Mouse (Mus musculus): ENCODE data around the gene Wdr46. TPM values are rescaled to one million over a fixed set of nuclear protein-coding genes. Genes with fewer than 3 reads are reported as not detected.

The Wdr46 gene
- polyA plus RNA-seq, 1 experiment: 64.8 TPM

DNA sequence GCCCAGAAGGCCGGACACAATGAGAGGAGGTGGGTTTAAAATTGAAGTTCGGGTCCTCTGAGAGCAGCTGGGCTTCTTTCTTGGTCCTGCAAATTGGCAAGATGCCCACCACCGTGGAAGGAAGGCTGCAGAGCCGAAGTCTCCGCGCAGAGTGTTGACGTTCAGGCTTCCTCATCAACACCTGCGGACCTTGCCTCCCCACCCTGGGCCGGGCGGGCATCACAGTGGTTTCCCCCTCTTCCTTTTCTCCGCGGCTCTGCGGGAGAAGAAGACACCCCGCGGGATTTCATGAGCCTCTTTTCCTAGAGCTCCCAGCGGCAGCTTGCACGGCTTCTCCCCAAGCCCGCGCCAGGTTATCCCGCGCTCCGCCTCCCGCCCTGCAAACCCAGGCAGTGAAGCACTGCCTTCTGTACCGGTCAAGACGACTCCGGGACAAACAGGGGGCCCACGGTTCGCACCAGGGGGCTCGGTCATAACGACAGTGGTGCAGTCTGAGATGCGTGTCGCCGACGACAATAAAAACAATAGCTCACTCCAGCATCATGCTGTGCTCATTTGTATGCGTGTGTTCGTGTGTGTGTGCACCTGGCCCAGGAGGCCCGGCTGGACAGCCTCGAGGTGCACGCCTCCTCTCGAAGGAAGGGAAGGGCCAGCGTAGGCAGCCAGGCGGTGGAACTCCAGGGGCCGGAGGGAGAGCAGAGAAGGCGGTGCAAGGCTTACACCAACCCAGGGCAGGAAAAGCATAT is 32.0 kb upstream of the Wdr46 start:
- Histone ChIP-seq H3K79me2 (ENCODE audit: control insufficient read depth, insufficient read depth) (peaks cover 38% of the 10 kb centered on the region), H3K4me3 (ENCODE audit: insufficient read depth, poor library complexity, severe bottlenecking) (peak overlapping the region; percentile 38), H3ac (ENCODE audit: control insufficient read depth, insufficient read length, low read depth) (peak overlapping the region; percentile 60), H3K36me3 (ENCODE audit: control insufficient read depth, insufficient read depth) (peaks cover 21% of the 10 kb centered on the region), H3K27me3 (ENCODE audit: control insufficient read depth, insufficient read depth, insufficient read length) (no peaks in the 10 kb centered on the region), H3K79me3 (ENCODE audit: low read depth) (peaks cover 3% of the 10 kb centered on the region)
- TF ChIP-seq CEBPB (IDR thresholded peaks at IDR 0.05; ENCODE audit: low read depth) (no peak), MAX (IDR thresholded peaks at IDR 0.05) (no peak), CTCF (IDR thresholded peaks at IDR 0.05; ENCODE audit: control insufficient read depth, insufficient read depth, insufficient read length) (no peak), FOSL1 (IDR thresholded peaks at IDR 0.05; ENCODE audit: insufficient read depth, low read length, poor library complexity, severe bottlenecking) (no peak), USF1 (IDR thresholded peaks at IDR 0.05; ENCODE audit: low read depth) (no peak), MYOG (IDR thresholded peaks at IDR 0.05; ENCODE audit: control insufficient read depth, extremely low read depth, insufficient read length) (no peak), MYOD1 (IDR thresholded peaks at IDR 0.05; ENCODE audit: control insufficient read depth, insufficient read length, low read depth) (no peak)

- TF ChIP-seq FOSL1 (IDR thresholded peaks at IDR 0.05; ENCODE audit: insufficient read depth, low read length, poor library complexity, severe bottlenecking): no peak
- peak; percentile 19 for TF ChIP-seq MAX (IDR thresholded peaks at IDR 0.05)
- TF ChIP-seq CTCF (IDR thresholded peaks at IDR 0.05; ENCODE audit: control insufficient read depth, insufficient read depth, insufficient read length): no peak
- no peak for TF ChIP-seq USF1 (IDR thresholded peaks at IDR 0.05; ENCODE audit: low read depth)
Observed at GRCm38 (mm10) chr17:33909077-33909868, 31.2 kb upstream of the Wdr46 start, which contains the start of gene Daxx. TSS of gene Daxx (plus strand) at chr17:33909414.

GRCm38 (mm10) chr17:33909869-33910250 is 30.6 kb upstream of the Wdr46 start:
- Histone ChIP-seq H3K27me3 (ENCODE audit: control insufficient read depth, insufficient read depth, insufficient read length) (no peaks in the 10 kb centered on the region), H3K79me2 (ENCODE audit: control insufficient read depth, insufficient read depth) (peaks cover 43% of the 10 kb centered on the region), H3K36me3 (ENCODE audit: control insufficient read depth, insufficient read depth) (peaks cover 35% of the 10 kb centered on the region), H3K79me3 (ENCODE audit: low read depth) (peaks cover 3% of the 10 kb centered on the region), H3ac (ENCODE audit: control insufficient read depth, insufficient read length, low read depth) (peak overlapping the region; percentile 98), H3K4me3 (ENCODE audit: insufficient read depth, poor library complexity, severe bottlenecking) (peak overlapping the region; percentile 82)
- peak; percentile 24 for TF ChIP-seq MAX (IDR thresholded peaks at IDR 0.05)
- TF ChIP-seq FOSL1 (IDR thresholded peaks at IDR 0.05; ENCODE audit: insufficient read depth, low read length, poor library complexity, severe bottlenecking): no peak

More at GRCm38 (mm10) chr17:33909077-33909868, 31.2 kb upstream of the Wdr46 start, which contains the start of gene Daxx:
- Histone ChIP-seq H3K27me3 (ENCODE audit: control insufficient read depth, insufficient read depth, insufficient read length) (no peaks in the 10 kb centered on the region), H3K4me3 (ENCODE audit: insufficient read depth, poor library complexity, severe bottlenecking) (peak within 1 kb of the TSS; percentile 82), H3K36me3 (ENCODE audit: control insufficient read depth, insufficient read depth) (peaks cover 29% of the 10 kb centered on the region), H3ac (ENCODE audit: control insufficient read depth, insufficient read length, low read depth) (peak within 1 kb of the TSS; percentile 98), H3K79me2 (ENCODE audit: control insufficient read depth, insufficient read depth) (peaks cover 43% of the 10 kb centered on the region), H3K79me3 (ENCODE audit: low read depth) (peaks cover 3% of the 10 kb centered on the region)

GRCm38 (mm10) chr17:33910346-33911051 is 30.0 kb upstream of the Wdr46 start:
- peaks cover 43% of the 10 kb centered on the region for H3K79me2 ChIP-seq (ENCODE audit: control insufficient read depth, insufficient read depth)
- peaks cover 3% of the 10 kb centered on the region for H3K79me3 ChIP-seq (ENCODE audit: low read depth)
- H3K27me3 ChIP-seq (ENCODE audit: control insufficient read depth, insufficient read depth, insufficient read length): no peaks in the 10 kb centered on the region
- TF ChIP-seq MYOG (IDR thresholded peaks at IDR 0.05; ENCODE audit: control insufficient read depth, extremely low read depth, insufficient read length) (no peak), USF1 (IDR thresholded peaks at IDR 0.05; ENCODE audit: low read depth) (no peak), CTCF (IDR thresholded peaks at IDR 0.05; ENCODE audit: control insufficient read depth, insufficient read depth, insufficient read length) (no peak), CEBPB (IDR thresholded peaks at IDR 0.05; ENCODE audit: low read depth) (no peak), MYOD1 (IDR thresholded peaks at IDR 0.05; ENCODE audit: control insufficient read depth, insufficient read length, low read depth) (no peak), FOSL1 (IDR thresholded peaks at IDR 0.05; ENCODE audit: insufficient read depth, low read length, poor library complexity, severe bottlenecking) (no peak), MAX (IDR thresholded peaks at IDR 0.05) (no peak)
- peak overlapping the region; percentile 68 for H3ac ChIP-seq (ENCODE audit: control insufficient read depth, insufficient read length, low read depth)
- H3K4me3 ChIP-seq (ENCODE audit: insufficient read depth, poor library complexity, severe bottlenecking): peak overlapping the region; percentile 82
- H3K36me3 ChIP-seq (ENCODE audit: control insufficient read depth, insufficient read depth): peaks cover 38% of the 10 kb centered on the region

DNA sequence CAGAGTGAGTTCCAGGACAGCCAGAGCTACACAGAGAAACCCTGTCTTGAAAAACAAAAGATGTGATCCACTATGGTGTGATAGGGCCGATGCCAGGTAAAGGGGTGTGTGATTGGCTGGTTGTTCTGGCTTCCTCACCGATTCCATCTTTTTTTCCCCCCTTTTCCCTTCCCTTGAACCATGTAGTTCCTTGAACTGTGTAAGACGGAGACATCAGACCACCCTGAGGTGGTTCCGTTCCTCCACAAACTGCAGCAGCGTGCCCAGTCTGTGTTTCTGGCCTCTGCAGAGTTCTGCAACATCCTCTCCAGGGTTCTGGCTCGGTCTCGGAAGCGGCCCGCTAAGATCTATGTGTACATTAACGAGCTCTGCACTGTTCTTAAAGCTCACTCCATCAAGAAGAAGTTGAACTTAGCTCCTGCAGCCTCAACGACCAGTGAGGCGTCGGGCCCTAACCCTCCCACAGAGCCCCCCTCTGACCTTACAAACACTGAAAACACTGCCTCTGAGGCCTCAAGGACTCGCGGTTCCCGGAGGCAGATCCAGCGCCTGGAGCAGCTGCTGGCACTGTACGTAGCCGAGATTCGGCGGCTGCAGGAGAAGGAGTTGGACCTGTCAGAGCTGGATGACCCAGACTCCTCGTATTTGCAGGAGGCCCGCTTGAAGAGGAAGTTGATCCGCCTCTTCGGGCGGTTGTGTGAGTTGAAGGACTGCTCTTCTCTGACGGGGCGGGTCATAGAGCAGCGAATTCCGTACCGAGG is 29.2 kb upstream of the Wdr46 start:
- H3K79me3 ChIP-seq (ENCODE audit: low read depth): peaks cover 3% of the 10 kb centered on the region
- no peak overlapping the region for H3K4me3 ChIP-seq (ENCODE audit: insufficient read depth, poor library complexity, severe bottlenecking)
- peaks cover 38% of the 10 kb centered on the region for H3K36me3 ChIP-seq (ENCODE audit: control insufficient read depth, insufficient read depth)
- TF ChIP-seq MYOD1 (IDR thresholded peaks at IDR 0.05; ENCODE audit: control insufficient read depth, insufficient read length, low read depth) (no peak), MAX (IDR thresholded peaks at IDR 0.05) (no peak), FOSL1 (IDR thresholded peaks at IDR 0.05; ENCODE audit: insufficient read depth, low read length, poor library complexity, severe bottlenecking) (no peak), CTCF (IDR thresholded peaks at IDR 0.05; ENCODE audit: control insufficient read depth, insufficient read depth, insufficient read length) (no peak), MYOG (IDR thresholded peaks at IDR 0.05; ENCODE audit: control insufficient read depth, extremely low read depth, insufficient read length) (no peak), USF1 (IDR thresholded peaks at IDR 0.05; ENCODE audit: low read depth) (no peak), CEBPB (IDR thresholded peaks at IDR 0.05; ENCODE audit: low read depth) (no peak)
- no peaks in the 10 kb centered on the region for H3K27me3 ChIP-seq (ENCODE audit: control insufficient read depth, insufficient read depth, insufficient read length)
- no peak overlapping the region for H3ac ChIP-seq (ENCODE audit: control insufficient read depth, insufficient read length, low read depth)
- H3K79me2 ChIP-seq (ENCODE audit: control insufficient read depth, insufficient read depth): peaks cover 44% of the 10 kb centered on the region
